Mouse (Mus musculus) kidney, embryonic 16.5 days (tissue): ENCODE measurements around the gene Srsf3. TPM values are rescaled to one million over a fixed set of nuclear protein-coding genes. Genes with fewer than 3 reads are reported as not detected.

Experiments used
- polyA plus RNA-seq: library from polyadenylated mRNA; unstranded; fragments of >200 nt; fragmentation: Nextera tagmentation; extraction: Ambion mirVana; gene quantifications from 2 replicates; pipeline ENCODE4 v1.2.1, GENCODE M21; 2015

Gene Srsf3
- polyA plus RNA-seq, 1 experiment from 2014 or later = 597 TPM

Other genes starting within 250 kb of the Srsf3 start
- gene Brpf3, start 231.5 kb upstream of the Srsf3 start, polyA plus RNA-seq = 9.9 and 11.0 TPM in 2 replicates
- gene Pnpla1, start 174.2 kb upstream of the Srsf3 start, polyA plus RNA-seq = 0.08 TPM in 1 of 2 replicates, not detected in the other
- gene 4930539E08Rik, start 117.3 kb upstream of the Srsf3 start, polyA plus RNA-seq = 0.17 and 0.63 TPM in 2 replicates
- 0.21 and 0.28 TPM in 2 replicates for gene Pxt1, start 88.8 kb upstream of the Srsf3 start, polyA plus RNA-seq
- gene Kctd20, start 80.7 kb upstream of the Srsf3 start, polyA plus RNA-seq = 89.5 and 92.1 TPM in 2 replicates
- gene Stk38, start 24.6 kb upstream of the Srsf3 start, polyA plus RNA-seq = 106 and 121 TPM in 2 replicates
- 74.1 and 81.3 TPM in 2 replicates for gene Cdkn1a, start 58.3 kb downstream of the Srsf3 start, polyA plus RNA-seq
- 0.12 and 0.26 TPM in 2 replicates for gene Rab44, start 81.5 kb downstream of the Srsf3 start, polyA plus RNA-seq
- 8.2 and 10.0 TPM in 2 replicates for gene Cpne5, start 205.5 kb downstream of the Srsf3 start, polyA plus RNA-seq
- gene Ppil1, start 231.6 kb downstream of the Srsf3 start, polyA plus RNA-seq = 167 and 186 TPM in 2 replicates
- gene BC004004, start 236.2 kb downstream of the Srsf3 start, polyA plus RNA-seq = 85.6 TPM in 2 replicates